Mouse (Mus musculus): ENCODE measurements around the gene Lman2l.

GRCm38 (mm10) chr1:36489661-36490060, 44.6 kb upstream of the Lman2l start:
- TF ChIP-seq EP300 (IDR thresholded peaks at IDR 0.05; ENCODE audit: low read depth in 1 of 2, low read length in 2 of 2), result no peak
- TF ChIP-seq CHD1 (IDR thresholded peaks at IDR 0.05; ENCODE audit: low read depth, low read length), result no peak
